Mouse (Mus musculus): Measurements from ENCODE around the gene Rps6ka2. TPM values are rescaled to one million over a fixed set of nuclear protein-coding genes. Genes with fewer than 3 reads are reported as not detected.

Rps6ka2 gene
- polyA plus RNA-seq, 1 experiment from 2014 or later = 40.7 TPM

GRCm38 (mm10) chr17:7240526-7240925 is 70.6 kb downstream of the Rps6ka2 start:
- no peak for ATAC-seq (ENCODE audit: low FRiP score, low read depth)
- no peak overlapping the region for H3K4me3 ChIP-seq
- H3K36me3 ChIP-seq = peaks cover 8% of the 10 kb centered on the region
- H3K4me2 ChIP-seq (replicated peaks) = no peak overlapping the region
- no peak overlapping the region for H3K9ac ChIP-seq
- no peak overlapping the region for H3K27ac ChIP-seq
- H3K27me3 ChIP-seq (replicated peaks) = no peaks in the 10 kb centered on the region
- 85% methylated on average over 4 of the region's 4 CpGs for WGBS
- H3K4me1 ChIP-seq = no peaks in the 10 kb centered on the region
- no peaks in the 10 kb centered on the region for H3K9me3 ChIP-seq

- 96% methylated on average over 6 of the region's 6 CpGs for WGBS
- Histone ChIP-seq H3K4me2 (replicated peaks) (no peak overlapping the region), H3K4me3 (no peak overlapping the region), H3K9ac (no peak overlapping the region), H3K27me3 (replicated peaks) (no peaks in the 10 kb centered on the region), H3K9me3 (no peaks in the 10 kb centered on the region), H3K27ac (no peak overlapping the region), H3K4me1 (no peaks in the 10 kb centered on the region), H3K36me3 (0 out of 2 replicates have a peak, but pooled peaks cover 2% of the 10 kb centered on the region)
- ATAC-seq (ENCODE audit: low FRiP score, low read depth) = no peak
These were observed 75.2 kb downstream of the Rps6ka2 start for GRCm38 (mm10) chr17:7245078-7245477.

GRCm38 (mm10) chr17:7246893-7247556 is 77.1 kb downstream of the Rps6ka2 start:
- Histone ChIP-seq H3K4me1 (no peaks in the 10 kb centered on the region), H3K4me3 (no peak overlapping the region), H3K9ac (no peak overlapping the region), H3K27me3 (replicated peaks) (no peaks in the 10 kb centered on the region), H3K36me3 (peaks cover 9% of the 10 kb centered on the region; the same call in 1 of the 2 replicates), H3K9me3 (no peaks in the 10 kb centered on the region), H3K27ac (no peak overlapping the region), H3K4me2 (replicated peaks) (no peak overlapping the region)
- 48% methylated on average over 6 of the region's 6 CpGs for WGBS
- ATAC-seq (ENCODE audit: low FRiP score, low read depth) = no peak

GRCm38 (mm10) chr17:7250373-7250772 is 80.5 kb downstream of the Rps6ka2 start:
- Histone ChIP-seq H3K4me3 (no peak overlapping the region), H3K27ac (no peak overlapping the region), H3K9ac (no peak overlapping the region), H3K36me3 (peaks cover 6% of the 10 kb centered on the region), H3K4me1 (no peaks in the 10 kb centered on the region), H3K4me2 (replicated peaks) (no peak overlapping the region), H3K9me3 (no peaks in the 10 kb centered on the region), H3K27me3 (replicated peaks) (no peaks in the 10 kb centered on the region)
- no peak for ATAC-seq (ENCODE audit: low FRiP score, low read depth)
- 79% methylated on average over 4 of the region's 4 CpGs for WGBS

GRCm38 (mm10) chr17:7257208-7257607 is 87.3 kb downstream of the Rps6ka2 start:
- H3K27me3 ChIP-seq (replicated peaks) = no peaks in the 10 kb centered on the region
- no peaks in the 10 kb centered on the region; the same call in none of the 2 replicates for H3K36me3 ChIP-seq
- no peak overlapping the region for H3K27ac ChIP-seq
- WGBS = 85% methylated on average over 1 of the region's 1 CpGs
- H3K4me1 ChIP-seq = peaks cover 13% of the 10 kb centered on the region; the same call in 1 of the 2 replicates
- no peak for ATAC-seq (ENCODE audit: low FRiP score, low read depth)
- no peak overlapping the region for H3K4me2 ChIP-seq (replicated peaks)
- H3K9ac ChIP-seq = no peak overlapping the region
- no peaks in the 10 kb centered on the region for H3K9me3 ChIP-seq
- no peak overlapping the region for H3K4me3 ChIP-seq

GRCm38 (mm10) chr17:7258748-7259359 is 88.9 kb downstream of the Rps6ka2 start:
- no peak for ATAC-seq (ENCODE audit: low FRiP score, low read depth)
- no peaks in the 10 kb centered on the region for H3K27me3 ChIP-seq (replicated peaks)
- peaks cover 14% of the 10 kb centered on the region; the same call in 1 of the 2 replicates for H3K4me1 ChIP-seq
- H3K4me3 ChIP-seq = no peak overlapping the region
- H3K27ac ChIP-seq = no peak overlapping the region
- 86% methylated on average over 15 of the region's 15 CpGs for WGBS
- no peaks in the 10 kb centered on the region for H3K9me3 ChIP-seq
- H3K4me2 ChIP-seq (replicated peaks) = no peak overlapping the region
- H3K9ac ChIP-seq = no peak overlapping the region
- peaks cover 6% of the 10 kb centered on the region for H3K36me3 ChIP-seq

- H3K36me3 ChIP-seq = peaks cover 13% of the 10 kb centered on the region
- ATAC-seq (ENCODE audit: low FRiP score, low read depth) = no peak
- no peak overlapping the region for H3K4me3 ChIP-seq
- H3K9ac ChIP-seq = no peak overlapping the region
- H3K27ac ChIP-seq = no peak overlapping the region
- WGBS = 41% methylated on average over 10 of the region's 10 CpGs
- no peaks in the 10 kb centered on the region for H3K27me3 ChIP-seq (replicated peaks)
- no peak overlapping the region for H3K4me2 ChIP-seq (replicated peaks)
- H3K4me1 ChIP-seq = peaks cover 14% of the 10 kb centered on the region; the same call in 1 of the 2 replicates
- H3K9me3 ChIP-seq = no peaks in the 10 kb centered on the region
These were observed 90.4 kb downstream of the Rps6ka2 start for GRCm38 (mm10) chr17:7260360-7260759.

- Histone ChIP-seq H3K27me3 (replicated peaks) (no peaks in the 10 kb centered on the region), H3K9me3 (no peaks in the 10 kb centered on the region), H3K27ac (no peak overlapping the region), H3K36me3 (peaks cover 13% of the 10 kb centered on the region), H3K9ac (no peak overlapping the region), H3K4me2 (replicated peaks) (no peak overlapping the region), H3K4me1 (peaks cover 16% of the 10 kb centered on the region; the same call in 1 of the 2 replicates), H3K4me3 (no peak overlapping the region)
- no peak for ATAC-seq (ENCODE audit: low FRiP score, low read depth)
- 40% methylated on average over 10 of the region's 10 CpGs for WGBS
These were observed 92.1 kb downstream of the Rps6ka2 start for GRCm38 (mm10) chr17:7262056-7262455.

GRCm38 (mm10) chr17:7262620-7263019 is 92.7 kb downstream of the Rps6ka2 start:
- no peak for ATAC-seq (ENCODE audit: low FRiP score, low read depth)
- WGBS = 77% methylated on average over 4 of the region's 4 CpGs
- H3K9me3 ChIP-seq = no peaks in the 10 kb centered on the region
- H3K4me1 ChIP-seq = peaks cover 16% of the 10 kb centered on the region; the same call in 1 of the 2 replicates
- H3K36me3 ChIP-seq = peaks cover 13% of the 10 kb centered on the region
- no peaks in the 10 kb centered on the region for H3K27me3 ChIP-seq (replicated peaks)
- no peak overlapping the region for H3K27ac ChIP-seq
- H3K4me2 ChIP-seq (replicated peaks) = no peak overlapping the region
- no peak overlapping the region for H3K9ac ChIP-seq
- no peak overlapping the region for H3K4me3 ChIP-seq

- no peaks in the 10 kb centered on the region for H3K9me3 ChIP-seq
- WGBS = 83% methylated on average over 5 of the region's 5 CpGs
- no peak overlapping the region for H3K4me3 ChIP-seq
- no peaks in the 10 kb centered on the region for H3K27me3 ChIP-seq (replicated peaks)
- H3K4me2 ChIP-seq (replicated peaks) = no peak overlapping the region
- no peak overlapping the region for H3K9ac ChIP-seq
- H3K36me3 ChIP-seq = peaks cover 13% of the 10 kb centered on the region
- no peak overlapping the region for H3K27ac ChIP-seq
- ATAC-seq (ENCODE audit: low FRiP score, low read depth) = no peak
- peaks cover 22% of the 10 kb centered on the region; the same call in 1 of the 2 replicates for H3K4me1 ChIP-seq
These were observed 94.7 kb downstream of the Rps6ka2 start for GRCm38 (mm10) chr17:7264610-7265009.

GRCm38 (mm10) chr17:7265291-7265690 is 95.4 kb downstream of the Rps6ka2 start:
- H3K36me3 ChIP-seq = peaks cover 13% of the 10 kb centered on the region
- WGBS = 88% methylated on average over 4 of the region's 4 CpGs
- H3K4me3 ChIP-seq = no peak overlapping the region
- no peaks in the 10 kb centered on the region for H3K9me3 ChIP-seq
- no peak overlapping the region for H3K9ac ChIP-seq
- no peak overlapping the region for H3K27ac ChIP-seq
- no peak for ATAC-seq (ENCODE audit: low FRiP score, low read depth)
- H3K4me1 ChIP-seq = peaks cover 23% of the 10 kb centered on the region; the same call in 1 of the 2 replicates
- H3K4me2 ChIP-seq (replicated peaks) = no peak overlapping the region
- H3K27me3 ChIP-seq (replicated peaks) = no peaks in the 10 kb centered on the region

GRCm38 (mm10) chr17:7265705-7266368 is 95.9 kb downstream of the Rps6ka2 start:
- 70% methylated on average over 12 of the region's 12 CpGs for WGBS
- no peak overlapping the region for H3K4me3 ChIP-seq
- H3K4me2 ChIP-seq (replicated peaks) = no peak overlapping the region
- H3K27ac ChIP-seq = no peak overlapping the region
- no peaks in the 10 kb centered on the region for H3K9me3 ChIP-seq
- ATAC-seq (ENCODE audit: low FRiP score, low read depth) = no peak
- H3K9ac ChIP-seq = no peak overlapping the region
- no peaks in the 10 kb centered on the region for H3K27me3 ChIP-seq (replicated peaks)
- H3K4me1 ChIP-seq = peaks cover 18% of the 10 kb centered on the region; the same call in 1 of the 2 replicates
- H3K36me3 ChIP-seq = peaks cover 13% of the 10 kb centered on the region
